Mouse (Mus musculus) brain, embryonic 14.5 days (tissue): ENCODE measurements at regions not wholly inside any gene's neighbourhood (a gene's known extent, or its start where the extent isn't known, plus 50 kb on each side); places are given as distances from the start of the nearest gene placed in this dataset.

Experiments used
- CTCF ChIP-seq: fragments of 200-500 bp; IDR thresholded peaks from 2 replicates; pipeline ENCODE4 v1.5.1; 2012; ENCODE audit warnings: inconsistent platforms, mild to moderate bottlenecking, moderate library complexity, borderline replicate concordance; ENCODE audit not compliant: insufficient read depth, insufficient read length; ENCODE audit errors: extremely low read depth
- POLR2A ChIP-seq: fragments of 200-500 bp; IDR thresholded peaks from 2 replicates; pipeline ENCODE4 v1.6.1; 2012; ENCODE audit warnings: mild to moderate bottlenecking, inconsistent platforms, borderline replicate concordance; ENCODE audit not compliant: poor library complexity, insufficient read depth, insufficient read length, severe bottlenecking; ENCODE audit errors: extremely low read depth

DNA sequence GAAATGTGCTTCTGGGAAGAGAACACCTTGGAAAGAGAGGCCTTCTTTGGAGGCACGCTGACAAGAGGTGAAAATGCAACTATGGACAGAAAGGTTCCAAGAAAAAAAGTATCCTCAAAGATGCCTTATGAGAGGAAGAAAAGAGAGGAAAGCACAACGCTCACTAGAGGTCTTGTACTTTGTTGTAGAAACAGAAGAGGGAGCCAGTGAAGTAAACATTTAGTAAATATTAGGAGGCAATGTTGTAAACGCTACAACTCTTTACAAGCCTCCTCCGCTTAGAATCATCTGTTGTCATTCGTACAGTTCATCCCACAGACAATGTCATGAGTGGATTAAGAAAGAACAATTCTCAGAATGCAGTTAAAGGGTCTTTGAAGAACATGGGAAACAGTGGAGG is 77.4 kb downstream of the Tfpi2 start:
- TF ChIP-seq POLR2A (no peak), CTCF (no peak)
